Mouse (Mus musculus) liver, embryonic 14.5 days (tissue): ENCODE results near the gene Ubiad1. TPM values are rescaled to one million over a fixed set of nuclear protein-coding genes. Genes with fewer than 3 reads are reported as not detected.

ENCODE experiments used
- ATAC-seq: fragments of 200-750 bp; cut with Nextera tagmentation; 2 replicates; pipeline ENCODE4 v1.8.0; 2017; ENCODE audit warnings: moderate number of reproducible peaks, mild to moderate bottlenecking, moderate library complexity; ENCODE audit not compliant: insufficient read depth
- DNase-seq, 3 experiments: peaks; one replicate each; pipeline ENCODE4 v3.0.0-alpha.2; 2012 to 2013; ENCODE audit warnings: low read depth in 3 of 3, low spot score in 3 of 3
- H3K27ac ChIP-seq: fragments of 300-500 bp; sonication (generic); 2 replicates; pipeline ENCODE4 v1.5.1; 2014; ENCODE audit warnings: moderate library complexity, mild to moderate bottlenecking, control low read depth, inconsistent platforms
- H3K27me3 ChIP-seq: fragments of 300-500 bp; sonication (generic); 2 replicates; pipeline ENCODE4 v1.6.1; 2014; ENCODE audit warnings: mild to moderate bottlenecking, low read length, moderate library complexity; ENCODE audit not compliant: control insufficient read depth, insufficient read depth
- H3K36me3 ChIP-seq: fragments of 300-500 bp; sonication (generic); replicated peaks from 2 replicates; pipeline ENCODE4 v1.6.1; 2014; ENCODE audit warnings: low read depth; ENCODE audit not compliant: control insufficient read depth, insufficient read depth
- H3K4me1 ChIP-seq, 2 experiments: fragments of 200-500 bp in 1 of 2; fragments of 300-500 bp in 1 of 2; sonication (generic) in 1 of 2; replicated peaks; 2 replicates each; pipeline ENCODE4 v1.6.1; 2012 to 2014; ENCODE audit warnings: antibody characterized with exemption in 1 of 2, inconsistent platforms in 1 of 2, low read length in 1 of 2; ENCODE audit not compliant: control insufficient read depth in 2 of 2, insufficient read depth in 2 of 2
- H3K4me2 ChIP-seq: fragments of 300-500 bp; sonication (generic); 2 replicates; pipeline ENCODE4 v1.6.1; 2014; ENCODE audit warnings: low read depth, mild to moderate bottlenecking, control low read depth, moderate library complexity
- H3K4me3 ChIP-seq, 2 experiments: fragments of 200-500 bp in 1 of 2; fragments of 300-500 bp in 1 of 2; sonication (generic) in 1 of 2; 2 replicates each; pipeline ENCODE4 v1.5.1; 2012 to 2014; ENCODE audit warnings: low read depth in 2 of 2, low read length in 2 of 2, mild to moderate bottlenecking in 2 of 2, control low read depth in 1 of 2, inconsistent platforms in 1 of 2, moderate library complexity in 1 of 2; ENCODE audit not compliant: insufficient read depth in 1 of 2
- H3K9ac ChIP-seq: fragments of 300-500 bp; sonication (generic); replicated peaks from 2 replicates; pipeline ENCODE4 v1.6.1; 2014; ENCODE audit warnings: mild to moderate bottlenecking, control low read depth, moderate library complexity
- H3K9me3 ChIP-seq: fragments of 300-500 bp; sonication (generic); 2 replicates; pipeline ENCODE4 v1.6.1; 2016; ENCODE audit warnings: low read length, mixed read lengths; ENCODE audit not compliant: control insufficient read depth
- CTCF ChIP-seq: IDR thresholded peaks from 2 replicates; pipeline ENCODE4 v1.5.1; 2016; ENCODE audit warnings: antibody characterized with exemption, low read depth, control low read depth
- EP300 ChIP-seq: IDR thresholded peaks from 2 replicates; pipeline ENCODE4 v1.6.1; 2016; ENCODE audit warnings: antibody characterized with exemption, low read depth
- WGBS: fragments of 180-500 bp; shearing (Covaris S2); extraction: QIAGEN DNeasy Blood & Tissue Kit; methylation state at CpG from one replicate; pipeline ENCODE4 v1.1.7; 2014; ENCODE audit not compliant: insufficient replicate concordance; 5-methylcytosine and 5-hydroxymethylcytosine counted together
- polyA plus RNA-seq, 2 experiments: library from polyadenylated mRNA; depleted of rRNA in 1 of 2; stranded (reverse) in 1 of 2; unstranded in 1 of 2; fragments of >200 nt; fragmentation: Nextera tagmentation in 1 of 2; extraction: Ambion mirVana in 1 of 2; gene quantifications; 2 replicates each; pipeline versions ENCODE4 v1.2.1 to v1.2.3; 2012 to 2014

Ubiad1 gene
- polyA plus RNA-seq, 2 experiments: 6.0 to 7.3 TPM

- H3K9ac ChIP-seq: no peak overlapping the region
- no peaks in the 10 kb centered on the region for H3K9me3 ChIP-seq
- H3K4me2 ChIP-seq: no peak overlapping the region
- TF ChIP-seq CTCF: no peak
- no peak for TF ChIP-seq EP300
- no peak overlapping the region for H3K4me3 ChIP-seq
- H3K36me3 ChIP-seq: no peaks in the 10 kb centered on the region
- H3K27me3 ChIP-seq: no peaks in the 10 kb centered on the region
- DNase-seq: no peak
- H3K4me1 ChIP-seq: peaks cover 0 to 7% of the 10 kb centered on the region in 2 experiments; a peak in 1 of 4 replicates
- WGBS: 61% methylated on average over 10 of the region's 10 CpGs
- no peak for ATAC-seq
- no peak overlapping the region for H3K27ac ChIP-seq
Observed at GRCm38 (mm10) chr4:148426950-148427850, 17.4 kb downstream of the Ubiad1 start.

- ATAC-seq (peak; percentile 42; the same call in 1 of the 2 replicates), DNase-seq (no peak)
- no peak overlapping the region; the same call in 1 of the 2 replicates for H3K9ac ChIP-seq
- H3K4me1 ChIP-seq: peaks cover 17 to 21% of the 10 kb centered on the region in 2 experiments
- H3K27me3 ChIP-seq: peaks cover 13% of the 10 kb centered on the region
- H3K36me3 ChIP-seq: no peaks in the 10 kb centered on the region
- no peaks in the 10 kb centered on the region for H3K9me3 ChIP-seq
- H3K4me2 ChIP-seq: peak overlapping the region; percentile 57
- 53% methylated on average over 6 of the region's 6 CpGs for WGBS
- no peak for TF ChIP-seq CTCF
- no peak for TF ChIP-seq EP300
- H3K27ac ChIP-seq: peak overlapping the region; percentile 32
- no peak overlapping the region for H3K4me3 ChIP-seq
Observed at GRCm38 (mm10) chr4:148417559-148417958, 27.0 kb downstream of the Ubiad1 start.

GRCm38 (mm10) chr4:148417074-148417526 is 27.5 kb downstream of the Ubiad1 start:
- peak overlapping the region; percentile 37 for H3K9ac ChIP-seq
- peak overlapping the region; percentile 57 for H3K4me2 ChIP-seq
- H3K36me3 ChIP-seq: no peaks in the 10 kb centered on the region
- H3K9me3 ChIP-seq: no peaks in the 10 kb centered on the region
- ATAC-seq (peak; percentile 95), DNase-seq (peak; percentile 55 to 62 (median 60))
- TF ChIP-seq CTCF (no peak), EP300 (peak; percentile 84)
- 13% methylated on average over 11 of the region's 11 CpGs for WGBS
- peaks cover 17 to 21% of the 10 kb centered on the region in 2 experiments for H3K4me1 ChIP-seq
- H3K4me3 ChIP-seq: no peak overlapping the region
- H3K27me3 ChIP-seq: peaks cover 13% of the 10 kb centered on the region
- H3K27ac ChIP-seq: peak overlapping the region; percentile 57

GRCm38 (mm10) chr4:148415575-148415974 is 29.0 kb downstream of the Ubiad1 start:
- Histone ChIP-seq H3K9ac (no peak overlapping the region), H3K9me3 (no peaks in the 10 kb centered on the region), H3K4me1 (peaks cover 17 to 21% of the 10 kb centered on the region in 2 experiments), H3K4me3 (no peak overlapping the region), H3K4me2 (no peak overlapping the region), H3K27me3 (peaks cover 13% of the 10 kb centered on the region), H3K36me3 (no peaks in the 10 kb centered on the region), H3K27ac (no peak overlapping the region)
- ATAC-seq (no peak), DNase-seq (no peak)
- WGBS: 12% methylated on average over 16 of the region's 16 CpGs
- TF ChIP-seq EP300: no peak
- no peak for TF ChIP-seq CTCF

GRCm38 (mm10) chr4:148408256-148408975 is 36.2 kb downstream of the Ubiad1 start:
- Histone ChIP-seq H3K4me1 (no peaks in the 10 kb centered on the region), H3K4me2 (no peak overlapping the region), H3K9ac (no peak overlapping the region), H3K27me3 (peaks cover 29% of the 10 kb centered on the region), H3K4me3 (no peak overlapping the region), H3K36me3 (no peaks in the 10 kb centered on the region), H3K9me3 (no peaks in the 10 kb centered on the region), H3K27ac (no peak overlapping the region)
- TF ChIP-seq EP300 (no peak), CTCF (no peak)
- ATAC-seq (no peak), DNase-seq (no peak)
- 57% methylated on average over 10 of the region's 10 CpGs for WGBS
